Mouse (Mus musculus) heart, postnatal 4 days (tissue): ENCODE results near the gene Nprl3. TPM values are rescaled to one million over a fixed set of nuclear protein-coding genes. Genes with fewer than 3 reads are reported as not detected.
"Not testable (repeated sequence)": the region's sequence is repeated elsewhere in the genome, so short reads cannot be mapped to it uniquely, and the experiment has no call there.

Source experiments
- DNase-seq: peaks from one replicate; pipeline ENCODE4 v3.0.0; 2021
- total RNA-seq, 2 experiments: library from RNA; stranded (reverse); gene quantifications; 2 replicates each; pipeline ENCODE4 v1.2.3; 2021

The Nprl3 gene
- total RNA-seq, 2 experiments from 2014 or later = 27.1 to 32.1 TPM

GRCm38 (mm10) chr11:32283091-32283777 lies 15.7 kb upstream of the Nprl3 start, which contains the start of gene Hba-a1:
Gene Hba-a1 (plus strand): TSS chr11:32283511.
- not testable (repeated sequence) for DNase-seq

DNA sequence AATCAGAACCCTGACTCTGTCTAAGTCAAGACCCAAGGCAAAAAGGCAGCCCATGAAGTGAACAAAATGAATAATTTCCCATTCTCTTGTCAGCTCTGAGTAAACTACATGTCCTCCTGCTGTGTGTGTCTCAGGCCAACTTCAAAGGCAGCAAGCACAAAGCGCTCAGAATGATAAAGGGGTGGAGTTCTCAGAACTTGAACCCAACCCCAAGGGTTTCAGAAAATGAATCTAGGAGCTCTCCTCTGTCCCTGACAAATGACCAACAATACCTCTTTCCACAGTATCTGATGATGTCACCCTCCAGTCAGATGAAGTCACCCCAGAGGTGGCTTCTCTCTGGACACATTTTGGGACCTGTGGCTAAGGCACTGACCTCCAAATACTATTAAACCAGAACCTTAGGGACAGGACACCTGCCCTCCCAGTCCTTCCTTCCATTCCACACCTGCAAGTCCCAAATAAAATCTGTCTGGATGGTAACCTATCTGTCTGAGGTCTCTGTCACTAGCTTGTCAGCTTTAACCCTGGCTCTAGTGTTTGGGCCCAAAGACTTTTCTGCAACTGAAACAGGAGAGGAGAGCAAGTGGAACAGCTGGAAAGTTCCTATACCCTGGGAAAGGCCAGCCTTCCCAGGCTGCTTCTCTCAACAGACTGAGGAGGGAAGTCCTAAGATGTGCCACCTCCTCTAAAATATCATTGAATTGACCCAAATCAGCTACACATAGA lies 14.1 kb upstream of the Nprl3 start:
- DNase-seq = no peak

DNA sequence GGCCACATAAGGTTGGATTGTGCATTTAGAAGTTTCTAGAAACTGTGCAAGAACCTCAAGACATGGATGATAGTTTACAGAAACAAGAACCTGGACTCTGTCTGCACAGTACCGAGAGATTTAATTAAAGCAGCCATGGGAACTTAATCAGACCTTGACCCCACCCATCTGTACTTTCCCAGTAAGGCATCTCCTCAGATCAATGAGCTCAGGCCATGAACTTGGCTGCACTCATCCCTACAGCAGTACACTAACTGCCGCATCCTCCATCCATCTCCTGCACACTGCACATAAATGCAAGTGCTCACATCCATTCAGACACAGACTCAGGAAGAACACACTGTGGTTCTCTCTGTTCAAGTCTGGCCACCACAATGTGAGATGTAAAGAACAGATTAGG lies 13.1 kb upstream of the Nprl3 start:
- no peak for DNase-seq

DNA sequence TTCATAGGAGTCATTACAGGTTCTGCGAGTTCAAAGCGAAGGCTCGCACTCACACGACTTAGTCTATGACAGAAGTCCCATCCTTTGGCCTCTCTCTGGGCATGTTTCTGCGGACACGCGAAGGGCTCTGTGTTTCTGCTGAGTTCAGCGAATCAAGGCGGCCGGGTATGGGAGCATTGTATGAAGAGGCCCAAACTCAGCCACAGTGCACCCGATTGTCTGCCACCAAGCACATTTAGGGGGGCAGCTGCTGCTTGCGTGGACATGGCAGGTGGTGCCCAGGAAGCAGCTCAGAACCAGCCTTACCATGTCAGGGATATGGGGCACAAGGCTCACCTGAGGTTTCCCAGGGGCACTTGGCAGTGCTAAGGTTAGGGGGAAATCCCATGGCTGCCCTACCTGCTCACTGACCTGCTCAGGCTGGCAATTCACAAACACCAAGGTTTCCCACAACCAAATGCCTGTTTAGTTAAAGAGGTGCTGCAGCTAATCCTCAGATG lies 11.0 kb upstream of the Nprl3 start:
- DNase-seq = no peak

DNA sequence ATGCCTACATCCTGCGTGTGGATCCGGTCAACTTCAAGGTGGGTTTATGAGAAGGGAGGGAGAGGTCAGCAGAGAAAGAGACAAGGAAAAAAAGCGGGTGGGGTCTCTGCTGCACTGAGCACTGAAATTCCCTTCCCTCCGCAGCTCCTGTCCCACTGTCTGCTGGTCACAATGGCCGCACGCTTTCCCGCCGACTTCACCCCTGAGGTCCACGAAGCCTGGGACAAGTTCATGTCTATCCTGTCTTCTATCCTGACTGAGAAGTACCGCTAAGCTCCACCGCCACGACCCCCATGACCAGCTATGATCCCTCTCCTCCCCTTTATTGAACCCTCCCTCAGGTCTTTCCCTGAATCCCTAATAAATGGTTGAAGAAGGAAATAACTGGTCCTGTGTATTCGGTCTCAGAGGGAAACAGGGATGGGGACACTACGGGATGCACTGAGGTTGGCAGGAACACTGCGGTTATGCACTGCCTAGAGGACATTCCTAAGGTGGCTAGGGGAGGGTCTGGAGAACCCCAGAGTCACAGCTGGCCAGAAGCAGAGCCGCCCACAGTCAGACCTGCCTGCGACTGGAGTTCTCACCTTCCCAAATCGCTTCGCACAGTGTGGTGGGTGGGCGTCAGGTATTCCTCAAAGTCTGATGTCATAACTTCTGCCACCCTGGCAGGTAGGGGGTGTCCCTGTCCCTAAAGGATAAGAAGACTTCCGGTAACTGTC lies 10.4 kb upstream of the Nprl3 start:
- no peak for DNase-seq

DNA sequence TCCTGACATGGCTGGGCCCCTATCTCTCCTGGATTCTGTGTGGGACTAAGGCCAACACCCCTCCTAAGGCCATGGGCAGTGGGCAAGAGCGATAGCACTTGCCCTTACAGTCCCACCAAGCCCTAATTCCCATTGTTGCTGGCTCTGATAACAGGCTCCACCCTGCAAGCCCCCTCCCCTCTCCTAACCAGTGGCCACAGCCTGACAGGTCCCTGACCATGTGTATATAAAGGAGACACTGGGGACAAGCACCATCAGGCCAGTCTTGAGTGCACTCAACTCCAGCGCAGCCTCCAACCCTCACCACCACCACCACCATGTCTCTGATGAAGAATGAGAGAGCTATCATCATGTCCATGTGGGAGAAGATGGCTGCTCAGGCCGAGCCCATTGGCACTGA lies 8.8 kb upstream of the Nprl3 start, which contains the start of gene Hba-x:
Hba-x (plus strand) TSS at position 54 of the 400 bp plus-strand sequence.
- DNase-seq = no peak

- no peak for DNase-seq
Observed at GRCm38 (mm10) chr11:32271178-32271577, 3.7 kb upstream of the Nprl3 start.

DNA sequence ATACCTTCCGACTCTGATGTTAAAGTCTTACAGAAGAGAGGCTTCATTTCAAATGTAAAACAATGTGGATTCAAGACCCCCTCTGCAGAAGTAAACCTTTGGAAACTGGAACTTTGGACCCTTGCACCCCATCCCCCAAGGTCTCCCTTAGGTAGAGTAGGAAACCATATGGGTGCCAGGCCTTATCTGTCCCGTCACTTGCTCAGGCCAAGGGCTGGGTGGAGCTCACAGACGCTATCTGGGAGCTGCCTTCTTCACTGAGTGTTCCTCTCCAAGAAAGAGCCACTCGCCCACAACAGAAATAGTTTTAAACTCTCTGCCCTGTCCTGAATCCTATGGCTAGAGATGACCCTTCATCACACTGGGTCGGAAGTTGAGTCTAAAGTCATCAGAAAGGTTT lies 1.4 kb upstream of the Nprl3 start:
- DNase-seq = no peak

GRCm38 (mm10) chr11:32267964-32268363 lies 457 bp upstream of the Nprl3 start:
- no peak for DNase-seq

DNA sequence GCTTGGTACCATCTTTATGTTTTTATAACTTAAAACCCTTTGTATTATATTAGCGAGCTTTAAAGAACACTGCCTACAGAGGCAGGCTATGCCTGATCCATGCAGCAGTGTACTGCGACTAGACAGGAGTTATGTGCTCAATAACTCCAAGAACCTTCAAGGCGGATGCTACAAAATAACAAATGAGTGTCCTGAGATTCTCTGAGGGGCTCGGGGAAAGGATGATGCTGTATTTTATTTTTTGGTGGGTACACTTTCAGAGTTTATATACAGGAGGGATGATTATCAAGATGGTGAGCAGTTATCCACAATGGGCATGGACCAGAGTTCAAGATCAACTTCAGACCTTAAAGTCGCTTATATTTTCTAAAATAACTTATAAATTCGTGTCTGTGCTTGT lies 731 bp downstream of the Nprl3 start:
- no peak for DNase-seq

GRCm38 (mm10) chr11:32266194-32266593 lies 1.3 kb downstream of the Nprl3 start:
- DNase-seq = no peak

DNA sequence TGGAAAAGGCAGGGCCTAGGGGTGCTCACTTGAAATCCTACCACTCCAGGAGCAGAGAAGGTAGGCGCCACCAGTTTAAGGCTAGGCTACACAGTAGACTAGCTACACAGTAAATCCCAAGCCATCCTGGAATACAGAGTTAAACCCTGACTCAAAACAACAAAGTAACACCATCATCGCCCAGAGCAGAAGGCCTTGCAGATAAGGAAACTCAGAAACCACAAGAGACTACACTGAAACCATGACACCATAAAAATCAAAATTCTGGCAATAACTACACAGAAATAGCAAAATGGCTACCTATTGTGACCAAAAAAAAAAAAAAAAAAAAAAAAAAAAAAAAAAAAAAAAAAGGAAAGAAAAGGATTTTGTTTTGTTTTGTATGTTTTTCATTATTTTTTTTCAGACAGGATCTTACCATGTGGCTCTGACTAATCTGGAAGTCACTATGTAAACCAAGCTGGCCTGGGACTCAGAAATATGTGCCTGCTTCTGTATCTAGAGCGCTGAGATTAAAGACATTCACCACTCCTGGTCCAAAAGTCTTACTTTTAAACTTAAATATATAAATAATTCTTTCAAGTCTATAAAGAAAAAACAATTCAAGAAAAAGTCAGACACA lies 2.3 kb downstream of the Nprl3 start:
- no peak for DNase-seq

GRCm38 (mm10) chr11:32262674-32263415 lies 4.7 kb downstream of the Nprl3 start:
- DNase-seq = no peak

DNA sequence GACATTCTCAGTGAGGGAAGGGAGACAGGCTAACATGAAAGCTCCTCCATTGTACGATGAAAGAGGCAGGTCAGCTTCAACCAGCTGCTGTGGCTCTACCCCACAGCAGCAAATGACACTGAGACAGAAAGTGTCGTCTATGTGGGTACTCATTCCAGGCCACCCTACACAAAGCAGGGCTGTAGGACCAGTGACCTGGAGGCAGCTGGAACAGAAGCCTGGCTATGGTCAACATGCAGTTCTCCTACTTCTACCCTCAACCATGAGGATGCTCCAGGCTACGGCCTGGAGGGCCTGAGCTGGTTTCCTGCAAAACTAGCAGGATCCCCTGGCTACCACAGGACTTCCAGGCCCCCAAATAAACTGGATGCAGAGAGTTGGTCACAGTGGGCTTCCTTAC lies 10.9 kb downstream of the Nprl3 start:
- DNase-seq = no peak

DNA sequence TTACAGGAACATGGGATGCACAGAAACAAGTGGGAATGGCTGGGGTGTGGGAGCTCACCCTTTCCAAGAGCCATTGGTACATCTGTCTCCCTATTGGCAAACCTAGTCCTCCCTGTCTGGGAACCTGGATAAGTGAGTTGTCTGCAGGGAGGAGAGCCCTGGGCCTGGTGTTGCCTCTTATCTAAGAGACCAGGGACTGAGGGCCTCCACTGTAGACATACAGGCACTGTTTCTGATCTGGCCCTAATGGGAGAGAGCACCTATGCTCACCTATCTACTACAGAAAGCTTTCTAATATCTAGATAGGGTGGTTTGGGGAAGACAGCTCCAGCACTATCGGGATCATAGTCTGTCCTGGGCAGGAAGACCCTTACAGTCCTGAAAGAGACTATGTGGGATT lies 11.4 kb downstream of the Nprl3 start:
- no peak for DNase-seq

DNA sequence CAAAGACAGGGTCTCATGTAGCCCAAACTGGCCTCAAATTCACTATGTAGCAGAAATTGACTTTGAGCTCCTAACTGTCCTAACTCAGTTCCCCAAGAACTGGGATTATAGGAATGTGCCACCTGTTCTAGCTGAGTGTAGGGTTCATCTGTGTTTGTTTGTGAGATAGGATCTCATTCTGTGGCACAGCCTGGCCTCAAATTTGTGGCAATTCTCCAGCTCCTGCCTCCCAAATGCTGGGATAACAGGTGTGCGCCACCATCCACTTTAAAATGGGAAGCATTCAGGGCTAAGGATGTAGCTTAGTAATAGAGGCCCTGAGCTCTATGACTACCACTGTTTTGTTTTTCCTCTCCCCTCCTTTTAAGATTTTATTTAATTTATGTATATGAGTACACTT lies 14.4 kb downstream of the Nprl3 start:
- DNase-seq = no peak

DNA sequence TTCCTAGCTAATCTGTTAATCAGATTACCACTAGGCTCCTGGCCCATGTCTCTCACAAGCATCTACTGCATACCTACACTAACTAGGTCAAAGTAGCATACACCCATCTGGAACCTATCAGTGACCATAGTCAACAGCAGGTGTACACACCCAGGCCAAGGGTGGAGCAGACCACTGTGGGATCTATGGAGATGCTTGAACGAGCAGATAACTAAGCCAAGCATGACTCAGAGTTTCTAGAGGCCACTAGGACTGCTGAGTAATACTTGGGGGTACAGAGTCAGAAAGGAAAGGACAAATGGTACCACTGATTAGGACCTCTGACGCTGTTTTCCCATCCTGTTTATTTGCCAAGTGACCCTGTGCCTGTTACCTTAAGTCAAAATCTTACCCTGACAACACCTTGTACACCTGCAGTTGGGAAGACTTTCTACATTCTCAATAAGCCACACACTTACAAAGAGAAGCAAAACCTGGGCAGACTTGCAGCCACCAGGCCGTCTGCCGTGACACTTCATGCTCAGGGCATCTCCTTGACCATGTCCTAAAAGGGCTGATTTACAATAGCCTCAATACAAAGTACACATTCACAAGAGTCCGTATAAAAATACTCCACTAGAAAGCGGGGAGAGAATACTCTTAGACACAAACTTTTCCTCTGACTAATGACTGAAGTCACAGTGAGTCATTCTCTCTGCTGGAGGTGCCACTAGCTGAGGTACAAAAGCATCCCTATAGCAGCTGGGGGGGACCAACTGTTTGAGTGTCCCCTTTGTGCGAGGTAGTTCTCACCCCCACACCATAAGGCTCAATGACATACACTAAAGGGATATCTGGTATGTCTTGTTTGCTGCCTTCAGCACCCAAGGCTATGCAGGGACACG lies 16.4 kb downstream of the Nprl3 start:
- no peak for DNase-seq

GRCm38 (mm10) chr11:32248350-32248749 lies 19.2 kb downstream of the Nprl3 start:
- DNase-seq = no peak

- no peak for DNase-seq
Observed at GRCm38 (mm10) chr11:32247068-32247467, 20.4 kb downstream of the Nprl3 start.

DNA sequence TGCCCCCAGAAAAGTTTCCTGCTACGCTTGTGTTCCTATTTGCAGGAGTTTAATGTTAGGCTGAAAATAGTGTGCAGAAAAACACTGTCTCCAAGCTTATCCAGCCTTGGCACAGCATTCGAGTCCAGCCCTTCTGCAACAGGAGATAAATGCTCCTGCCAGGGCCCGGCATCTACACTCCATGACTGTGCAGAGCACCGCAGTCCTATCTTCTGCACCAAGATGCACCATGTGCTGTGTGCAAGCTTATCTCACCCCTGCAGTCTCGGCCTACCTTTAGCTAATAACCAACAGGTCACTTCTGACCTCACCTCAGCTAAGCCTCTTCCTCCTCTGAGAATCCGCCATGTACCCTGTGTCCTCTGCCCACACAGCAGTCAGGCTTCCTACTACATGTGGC lies 21.9 kb downstream of the Nprl3 start:
- no peak for DNase-seq

DNA sequence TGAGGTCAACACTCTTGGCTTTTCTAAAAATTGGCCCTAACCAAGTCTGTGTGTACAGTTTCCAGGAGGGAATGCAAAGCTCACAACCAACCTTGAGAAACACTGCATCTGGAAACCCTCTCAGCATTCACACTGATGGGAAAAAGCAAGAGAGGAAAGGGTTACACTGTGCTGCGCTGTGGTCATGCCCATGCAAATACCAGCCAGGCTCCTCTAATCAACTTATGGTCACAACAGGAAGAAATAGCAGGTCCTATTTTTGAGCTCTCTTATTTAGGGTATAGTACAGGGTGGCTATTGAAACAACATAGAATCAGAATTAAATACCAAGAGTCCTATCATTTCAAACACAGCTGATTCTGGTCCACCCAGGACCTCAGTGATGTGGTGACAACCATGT lies 22.9 kb downstream of the Nprl3 start:
- no peak for DNase-seq
